Mouse (Mus musculus) bone marrow macrophage, adult 2 months (primary cell): ENCODE measurements at regions not wholly inside any gene's neighbourhood (a gene's known extent, or its start where the extent isn't known, plus 50 kb on each side); places are given as distances from the start of the nearest gene placed in this dataset.

Source experiments
- H3K27ac ChIP-seq: 2 replicates; pipeline ENCODE4 v1.5.1; 2012; ENCODE audit warnings: low read depth, low read length; ENCODE audit not compliant: insufficient read depth
- H3K4me1 ChIP-seq: 2 replicates; pipeline ENCODE4 v1.6.1; 2012; ENCODE audit warnings: low read length; ENCODE audit not compliant: control insufficient read depth, insufficient read depth
- H3K4me3 ChIP-seq: 2 replicates; pipeline ENCODE4 v1.5.1; 2012; ENCODE audit warnings: mild to moderate bottlenecking, low read length, moderate library complexity; ENCODE audit not compliant: insufficient read depth
- CTCF ChIP-seq: IDR thresholded peaks from 2 replicates; pipeline ENCODE4 v1.5.1; 2012; ENCODE audit warnings: low read depth, mild to moderate bottlenecking, low read length, moderate library complexity
- POLR2A ChIP-seq: IDR thresholded peaks from 2 replicates; pipeline ENCODE4 v1.6.1; 2012; ENCODE audit warnings: mild to moderate bottlenecking, low read depth, low read length, borderline replicate concordance

DNA sequence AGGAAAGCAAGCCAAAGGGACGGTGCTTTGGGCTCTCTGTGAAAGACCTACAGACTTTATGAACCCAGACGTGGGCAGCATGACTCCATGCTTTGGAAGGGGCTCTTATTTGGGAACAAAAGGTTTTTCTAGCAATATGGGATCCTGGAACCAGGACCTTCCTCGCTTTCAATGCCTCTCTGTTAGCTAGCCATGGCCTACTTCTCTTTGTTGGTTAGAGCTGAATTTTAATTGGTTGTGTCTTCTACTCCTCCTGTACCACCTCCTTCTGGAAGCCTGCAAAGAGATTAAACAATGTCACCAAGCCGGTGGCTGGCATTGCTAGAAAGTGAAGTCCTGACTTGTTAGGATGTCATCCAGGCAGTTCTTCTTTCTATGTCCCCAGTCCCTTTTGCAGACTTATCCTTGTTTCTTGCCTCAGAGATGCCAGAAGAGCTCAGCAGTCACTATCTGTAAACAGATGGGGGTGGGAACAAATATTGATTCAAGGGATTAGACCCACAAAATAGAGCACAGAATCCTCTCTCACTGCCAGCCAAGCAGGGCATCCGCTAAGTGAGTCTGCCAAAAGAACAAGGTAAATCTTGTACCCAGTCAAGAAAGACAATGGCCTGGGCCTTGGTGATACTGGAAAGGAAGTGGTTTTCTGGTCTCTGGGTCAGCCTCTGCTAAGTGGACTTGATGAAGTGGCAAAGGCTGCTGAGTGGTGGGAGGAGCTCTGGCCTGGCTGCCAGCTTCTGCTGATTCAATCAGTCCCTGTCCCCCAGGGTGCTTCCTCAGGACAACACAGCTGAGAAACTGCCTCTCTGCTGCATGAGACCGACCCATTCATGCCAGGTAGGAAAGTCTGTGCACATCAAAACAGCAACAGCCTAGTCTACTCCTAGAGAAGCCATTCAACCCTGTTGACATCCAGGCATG, 244.7 kb upstream of the Tenm4 start:
- no peak for TF ChIP-seq CTCF
- TF ChIP-seq POLR2A: no peak
- no peak overlapping the region for H3K27ac ChIP-seq
- no peaks in the 10 kb centered on the region for H3K4me1 ChIP-seq
- H3K4me3 ChIP-seq: no peak overlapping the region

DNA sequence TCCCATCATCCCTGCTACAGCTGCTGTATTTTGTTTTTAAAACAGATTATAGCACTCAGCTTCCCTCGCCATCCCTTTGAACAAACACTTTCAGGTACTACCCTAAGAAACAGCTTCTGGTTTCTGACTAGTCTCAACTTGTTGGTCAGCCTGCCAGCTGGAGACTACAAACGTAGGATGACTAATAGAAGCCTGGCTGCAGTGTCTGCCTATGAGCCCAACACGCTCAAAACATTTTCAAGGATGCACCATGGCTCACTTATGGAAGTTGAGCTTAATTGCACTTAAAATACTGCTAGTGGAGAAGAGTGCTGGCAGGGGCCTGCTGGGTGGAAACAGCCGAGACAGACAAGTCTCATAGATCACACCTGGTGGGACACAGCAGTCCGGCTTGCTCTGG, 234.4 kb upstream of the Tenm4 start:
- TF ChIP-seq CTCF (no peak), POLR2A (no peak)
- Histone ChIP-seq H3K4me1 (no peaks in the 10 kb centered on the region), H3K27ac (no peak overlapping the region), H3K4me3 (no peak overlapping the region)

- H3K4me1 ChIP-seq: no peaks in the 10 kb centered on the region
- no peak for TF ChIP-seq POLR2A
- no peak for TF ChIP-seq CTCF
- no peak overlapping the region for H3K4me3 ChIP-seq
- H3K27ac ChIP-seq: no peak overlapping the region
Measured at GRCm38 (mm10) chr7:95943420-95943819, 227.6 kb upstream of the Tenm4 start.

DNA sequence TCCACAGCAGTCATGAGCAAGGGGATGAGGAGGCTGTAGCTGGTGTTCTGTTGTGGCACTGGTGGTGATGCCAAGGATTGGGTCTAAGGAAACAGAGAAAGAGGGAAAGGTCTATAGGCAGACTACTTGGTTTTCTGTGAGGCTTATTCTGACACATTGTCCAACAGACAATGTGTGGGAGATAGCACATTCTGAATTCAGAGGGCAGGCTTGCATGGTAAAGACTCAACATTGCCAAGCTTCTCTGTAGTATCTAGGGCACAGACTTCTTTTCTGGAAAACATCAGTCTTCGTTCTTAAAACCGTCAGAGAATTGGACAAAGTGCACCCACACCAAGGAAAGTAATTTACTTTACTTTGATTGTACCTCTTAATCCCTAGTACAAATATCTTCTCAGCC, 218.7 kb upstream of the Tenm4 start:
- Histone ChIP-seq H3K4me3 (no peak overlapping the region), H3K4me1 (no peaks in the 10 kb centered on the region), H3K27ac (no peak overlapping the region)
- TF ChIP-seq CTCF: no peak
- TF ChIP-seq POLR2A: no peak

DNA sequence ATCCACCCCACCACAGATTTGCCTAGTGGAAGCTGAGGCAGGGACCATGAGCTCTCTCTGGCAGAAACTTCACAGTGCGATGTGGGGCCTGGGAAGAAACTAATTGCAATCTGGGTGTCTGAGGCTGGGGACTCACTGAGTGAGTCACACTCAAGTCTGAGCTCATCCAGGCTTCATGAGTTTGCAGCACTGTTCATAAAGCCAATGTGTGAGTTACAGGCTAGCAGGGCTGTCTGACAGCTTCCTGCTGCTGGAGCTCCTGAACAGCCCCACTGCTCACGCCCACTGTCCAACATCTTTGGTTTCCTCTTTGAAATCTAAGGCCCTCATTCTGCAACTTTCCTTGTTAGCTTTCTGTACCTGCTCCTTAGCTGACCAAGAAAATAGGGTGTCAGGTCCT, 216.5 kb upstream of the Tenm4 start:
- H3K4me3 ChIP-seq: no peak overlapping the region
- H3K4me1 ChIP-seq: no peaks in the 10 kb centered on the region
- TF ChIP-seq POLR2A (no peak), CTCF (no peak)
- H3K27ac ChIP-seq: no peak overlapping the region

- H3K4me1 ChIP-seq: no peaks in the 10 kb centered on the region
- TF ChIP-seq CTCF: no peak
- H3K27ac ChIP-seq: no peak overlapping the region
- H3K4me3 ChIP-seq: no peak overlapping the region
Measured at GRCm38 (mm10) chr7:95955119-95955518, 215.9 kb upstream of the Tenm4 start.

DNA sequence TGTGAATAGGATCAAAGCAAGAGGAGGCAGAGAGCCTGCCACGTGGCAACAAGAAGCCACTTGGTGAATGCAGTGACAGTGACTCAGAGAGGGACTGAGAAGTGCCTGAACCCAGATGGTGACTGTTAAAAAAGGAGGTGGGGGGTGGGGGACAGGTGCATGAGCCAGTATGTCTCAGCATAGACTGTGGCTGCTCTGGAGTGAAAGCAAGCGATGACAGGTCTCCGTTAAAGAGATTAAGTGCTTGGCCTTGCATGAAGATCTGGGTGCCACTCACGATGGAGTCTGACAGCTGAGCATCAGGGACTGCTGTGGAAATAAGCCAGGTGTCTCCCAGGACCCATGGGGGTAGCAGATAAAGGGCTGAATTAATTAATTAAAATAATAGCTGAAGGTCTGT, 212.0 kb upstream of the Tenm4 start:
- no peaks in the 10 kb centered on the region for H3K4me1 ChIP-seq
- TF ChIP-seq CTCF (no peak), POLR2A (no peak)
- H3K4me3 ChIP-seq: no peak overlapping the region
- H3K27ac ChIP-seq: no peak overlapping the region

DNA sequence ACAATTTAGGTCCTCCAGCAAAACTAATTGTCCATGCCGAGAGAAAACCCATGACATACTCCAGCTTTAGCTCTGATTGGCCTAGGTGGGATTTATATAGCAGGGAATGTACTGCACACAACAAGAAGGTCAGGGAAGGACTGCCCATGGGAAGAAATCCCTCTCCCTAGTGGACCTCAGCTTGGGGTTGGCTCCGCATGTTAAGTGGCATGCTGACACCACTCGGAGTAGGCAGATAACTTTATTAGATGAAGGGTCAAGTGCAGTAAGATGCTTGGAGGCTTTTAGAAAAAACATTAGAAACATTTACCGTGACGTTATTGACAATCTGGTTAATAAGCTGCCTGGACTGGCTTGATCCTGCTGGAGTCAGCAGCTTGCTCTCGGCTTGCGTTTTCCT, 199.2 kb upstream of the Tenm4 start:
- Histone ChIP-seq H3K4me3 (no peak overlapping the region), H3K27ac (no peak overlapping the region), H3K4me1 (no peaks in the 10 kb centered on the region)
- TF ChIP-seq POLR2A (no peak), CTCF (no peak)

DNA sequence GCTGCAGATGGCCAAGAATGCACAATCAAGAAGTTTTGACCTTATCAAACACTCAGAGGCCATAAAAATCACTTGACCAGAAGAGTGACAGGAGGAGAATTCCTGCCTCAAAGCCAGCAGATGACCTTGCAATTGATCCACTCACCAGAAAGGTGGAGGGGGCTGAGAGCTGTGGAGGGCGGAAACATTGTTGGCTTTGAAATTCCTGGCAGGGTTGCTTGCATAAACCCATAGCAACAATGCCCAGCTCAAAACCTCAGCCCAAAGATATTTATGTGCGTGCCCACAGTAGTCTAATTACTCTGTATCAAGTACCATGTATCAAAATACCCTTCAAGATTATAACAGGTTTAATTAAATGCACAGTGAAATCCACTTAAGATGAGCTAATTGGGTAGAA, 197.0 kb upstream of the Tenm4 start:
- no peaks in the 10 kb centered on the region for H3K4me1 ChIP-seq
- no peak overlapping the region for H3K27ac ChIP-seq
- no peak overlapping the region for H3K4me3 ChIP-seq
- TF ChIP-seq POLR2A (no peak), CTCF (no peak)

DNA sequence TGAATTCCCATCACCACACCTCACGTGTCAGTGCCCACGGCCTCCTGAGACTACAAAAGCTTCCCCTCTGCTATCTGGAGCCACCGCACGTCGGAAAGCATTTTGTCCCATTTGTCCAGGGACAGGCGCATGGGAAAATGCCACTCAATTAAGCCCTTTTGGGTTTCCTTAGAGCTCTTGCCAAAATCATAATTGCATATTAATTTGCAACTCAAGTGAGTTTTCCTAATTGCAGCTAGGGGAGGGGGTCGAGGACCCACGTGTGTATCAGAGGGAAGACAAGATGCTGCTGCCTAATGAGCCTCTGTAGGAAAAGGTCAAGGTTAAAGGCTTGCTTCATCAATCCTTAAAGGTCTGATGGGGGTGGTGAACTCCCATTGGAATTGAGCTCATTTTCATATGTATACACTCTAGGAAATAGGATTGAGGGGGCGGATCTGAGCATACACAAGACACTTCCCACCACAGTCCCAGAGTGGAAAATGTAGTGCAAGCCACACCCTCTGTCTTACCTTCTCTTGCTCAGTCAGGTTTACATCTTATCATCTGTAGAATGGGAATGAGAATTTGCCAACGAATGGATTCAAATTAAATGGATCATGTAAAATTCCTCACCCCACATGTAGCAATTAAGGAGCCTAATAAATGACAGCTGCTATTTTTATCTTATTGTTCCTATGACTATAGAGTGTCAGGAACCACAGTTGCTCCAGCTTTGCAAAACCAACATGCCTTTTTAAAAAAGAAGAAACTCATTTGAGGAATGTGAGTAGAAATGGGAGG, 179.6 kb upstream of the Tenm4 start:
- no peaks in the 10 kb centered on the region for H3K4me1 ChIP-seq
- TF ChIP-seq POLR2A (no peak), CTCF (no peak)
- no peak overlapping the region for H3K4me3 ChIP-seq
- no peak overlapping the region for H3K27ac ChIP-seq
